Mouse (Mus musculus): ENCODE measurements around the gene Rdh16. TPM values are rescaled to one million over a fixed set of nuclear protein-coding genes. Genes with fewer than 3 reads are reported as not detected.
"Not testable (repeated sequence)": the region's sequence is repeated elsewhere in the genome, so short reads cannot be mapped to it uniquely, and the experiment has no call there.

Gene Rdh16
- under 1 TPM; 0.20 to 0.28 TPM for total RNA-seq (2021)
- long read RNA-seq, experiment 1 = 0 reads
- long read RNA-seq, experiment 2 = 0 reads

- TF ChIP-seq CTCF (IDR thresholded peaks at IDR 0.05) = no peak
- H3K4me3 ChIP-seq = no peak within 1 kb of the TSS
- intact Hi-C loops (cut with DNase I) = no loop called here
- no peak within 1 kb of the TSS for H3K27ac ChIP-seq
- no peak for DNase-seq (ENCODE audit: extremely low spot score in 1 of 2, low spot score in 2 of 2)
Observed at GRCm38 (mm10) chr10:127800891-127801290, at the start of gene Rdh16. TSS of gene Rdh16 (plus strand) at chr10:127801152.

- Histone ChIP-seq H3K4me3 (no peak within 1 kb of the TSS; the same call in 1 of the 2 replicates), H3K27ac (no peak within 1 kb of the TSS)
- intact Hi-C loops (cut with DNase I) = no loop called here
- DNase-seq (ENCODE audit: extremely low spot score in 1 of 2, low spot score in 2 of 2) = no peak
- no peak for TF ChIP-seq CTCF (IDR thresholded peaks at IDR 0.05)
Observed at GRCm38 (mm10) chr10:127751548-127751947, 49.4 kb upstream of the Rdh16 start, which contains the start of gene Gpr182. TSS of gene Gpr182 (minus strand) at chr10:127751732.

- no peak overlapping the region for H3K4me3 ChIP-seq
- no peak for DNase-seq (ENCODE audit: extremely low spot score in 1 of 2, low spot score in 2 of 2)
- intact Hi-C loops (cut with DNase I) = no loop called here
- H3K27ac ChIP-seq = no peak overlapping the region
- TF ChIP-seq CTCF (IDR thresholded peaks at IDR 0.05) = no peak
Observed at GRCm38 (mm10) chr10:127754566-127755166, 46.3 kb upstream of the Rdh16 start.

- H3K27ac ChIP-seq = no peak overlapping the region
- intact Hi-C loops (cut with DNase I) = no loop called here
- no peak overlapping the region for H3K4me3 ChIP-seq
- DNase-seq (ENCODE audit: extremely low spot score in 1 of 2, low spot score in 2 of 2) = no peak
- no peak for TF ChIP-seq CTCF (IDR thresholded peaks at IDR 0.05)
Observed at GRCm38 (mm10) chr10:127755246-127755645, 45.7 kb upstream of the Rdh16 start.

GRCm38 (mm10) chr10:127755770-127756468 lies 45.0 kb upstream of the Rdh16 start:
- intact Hi-C loops (cut with DNase I) = no loop called here
- no peak overlapping the region for H3K27ac ChIP-seq
- TF ChIP-seq CTCF (IDR thresholded peaks at IDR 0.05) = no peak
- no peak overlapping the region for H3K4me3 ChIP-seq
- DNase-seq (ENCODE audit: extremely low spot score in 1 of 2, low spot score in 2 of 2) = no peak

- Histone ChIP-seq H3K27ac (no peak within 1 kb of the TSS), H3K4me3 (no peak within 1 kb of the TSS)
- intact Hi-C loops (cut with DNase I) = no loop called here
- no peak for DNase-seq (ENCODE audit: extremely low spot score in 1 of 2, low spot score in 2 of 2)
- TF ChIP-seq CTCF (IDR thresholded peaks at IDR 0.05) = no peak
Observed at GRCm38 (mm10) chr10:127759181-127760110, 41.5 kb upstream of the Rdh16 start, which contains the start of the genes Rdh1 and Rdh16f1. TSS of gene Rdh1 (plus strand) at chr10:127759721. TSS of gene Rdh16f1 (plus strand) at chr10:127759787.

GRCm38 (mm10) chr10:127762926-127763325 lies 38.0 kb upstream of the Rdh16 start:
- DNase-seq (ENCODE audit: extremely low spot score in 1 of 2, low spot score in 2 of 2); intact Hi-C loops (cut with DNase I); H3K27ac ChIP-seq; H3K4me3 ChIP-seq: not testable (repeated sequence)

- no peak overlapping the region for H3K27ac ChIP-seq
- H3K4me3 ChIP-seq = no peak overlapping the region
- intact Hi-C loops (cut with DNase I) = no loop called here
Observed at GRCm38 (mm10) chr10:127763914-127764680, 36.9 kb upstream of the Rdh16 start.

GRCm38 (mm10) chr10:127766564-127766963 lies 34.4 kb upstream of the Rdh16 start:
- DNase-seq (ENCODE audit: extremely low spot score in 1 of 2, low spot score in 2 of 2) = no peak
- no peak overlapping the region for H3K27ac ChIP-seq
- H3K4me3 ChIP-seq = no peak overlapping the region
- no peak for TF ChIP-seq CTCF (IDR thresholded peaks at IDR 0.05)
- intact Hi-C loops (cut with DNase I) = no loop called here

More at GRCm38 (mm10) chr10:127763914-127764680, 36.9 kb upstream of the Rdh16 start:
- no peak for DNase-seq (ENCODE audit: extremely low spot score in 1 of 2, low spot score in 2 of 2)
- no peak for TF ChIP-seq CTCF (IDR thresholded peaks at IDR 0.05)

GRCm38 (mm10) chr10:127776011-127776410 lies 24.9 kb upstream of the Rdh16 start, which contains the start of gene Rdh9:
TSS of gene Rdh9 (plus strand) at chr10:127776386.
- Histone ChIP-seq H3K27ac (no peak within 1 kb of the TSS), H3K4me3 (no peak within 1 kb of the TSS)
- no peak for DNase-seq (ENCODE audit: extremely low spot score in 1 of 2, low spot score in 2 of 2)
- intact Hi-C loops (cut with DNase I) = no loop called here
- TF ChIP-seq CTCF (IDR thresholded peaks at IDR 0.05) = no peak

- intact Hi-C loops (cut with DNase I); DNase-seq (ENCODE audit: extremely low spot score in 1 of 2, low spot score in 2 of 2); H3K27ac ChIP-seq; H3K4me3 ChIP-seq: not testable (repeated sequence)
Observed at GRCm38 (mm10) chr10:127782321-127782720, 18.6 kb upstream of the Rdh16 start.

- intact Hi-C loops (cut with DNase I); H3K4me3 ChIP-seq; DNase-seq (ENCODE audit: extremely low spot score in 1 of 2, low spot score in 2 of 2); H3K27ac ChIP-seq: not testable (repeated sequence)
Observed at GRCm38 (mm10) chr10:127785411-127785810, 15.5 kb upstream of the Rdh16 start.
